Mouse (Mus musculus) yolk sac, embryonic 10.5 days (tissue): ENCODE data around the gene Rwdd4a.

Source experiments
- DNase-seq: peaks from one replicate; pipeline ENCODE4 v3.0.0-alpha.2; 2017; ENCODE audit warnings: low spot score

The Rwdd4a gene

DNA sequence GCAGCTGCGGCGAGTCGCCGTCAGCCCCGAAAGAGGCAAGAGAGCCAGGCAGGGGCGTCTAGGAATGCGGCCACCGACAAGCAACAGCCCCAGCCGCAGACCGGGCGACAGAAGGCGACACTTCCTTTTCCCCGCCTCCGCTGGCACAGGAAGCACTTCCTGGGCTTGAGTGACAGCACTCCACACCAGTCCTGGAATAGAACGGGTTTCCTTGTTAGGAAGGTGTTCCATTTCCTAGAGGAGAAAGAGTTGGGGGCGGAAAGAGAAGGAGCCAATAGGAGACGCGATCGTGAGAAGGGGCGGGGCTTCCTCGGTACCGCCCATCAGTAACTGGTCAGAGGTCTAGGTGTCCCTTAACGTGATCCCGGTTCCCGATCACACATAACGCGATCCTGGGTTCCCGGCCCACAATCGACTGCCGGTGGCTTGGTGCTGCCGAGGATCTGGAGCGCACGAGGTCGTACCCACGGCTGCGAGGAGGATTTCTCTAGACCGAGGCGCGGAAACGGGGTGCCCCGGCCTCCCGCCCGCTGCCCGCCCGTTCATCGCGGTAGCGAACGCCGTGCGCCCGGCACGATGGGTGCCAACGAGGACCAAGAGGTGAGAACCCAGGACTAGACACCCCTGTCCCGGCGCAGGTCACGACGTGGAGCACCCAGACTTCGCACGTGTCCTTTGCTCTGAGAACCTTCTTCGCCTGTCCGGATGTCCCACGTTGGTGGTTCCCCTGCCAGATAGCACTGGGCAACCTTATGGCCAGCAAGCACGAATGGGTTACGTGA is at the start of gene Rwdd4a, which contains the start of gene Trappc11:
Rwdd4a (plus strand) TSS at position 321 of the 782 bp plus-strand sequence.
Trappc11 (minus strand) TSS at position 127 of the 782 bp plus-strand sequence.
- peak; percentile 96 for DNase-seq

DNA sequence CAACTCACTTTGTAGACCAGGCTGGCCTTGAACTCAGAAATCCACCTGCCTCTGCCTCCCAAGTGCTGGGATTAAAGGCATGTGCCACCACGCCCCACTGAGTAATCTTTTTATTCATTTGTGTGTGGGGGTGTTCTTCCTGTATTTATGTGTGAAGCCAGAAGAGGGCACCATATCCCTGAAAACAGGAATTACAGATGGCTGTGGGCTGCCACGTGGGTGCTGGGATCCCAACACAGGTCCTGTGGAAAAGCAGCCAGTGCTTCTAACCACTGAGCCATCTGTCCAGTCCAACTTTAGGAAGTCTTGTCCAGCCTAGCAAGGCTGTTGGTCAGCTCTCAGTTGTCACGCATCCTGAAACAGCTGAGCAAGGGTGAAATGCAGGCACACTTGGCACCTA is 46.2 kb upstream of the Rwdd4a start:
- no peak for DNase-seq

DNA sequence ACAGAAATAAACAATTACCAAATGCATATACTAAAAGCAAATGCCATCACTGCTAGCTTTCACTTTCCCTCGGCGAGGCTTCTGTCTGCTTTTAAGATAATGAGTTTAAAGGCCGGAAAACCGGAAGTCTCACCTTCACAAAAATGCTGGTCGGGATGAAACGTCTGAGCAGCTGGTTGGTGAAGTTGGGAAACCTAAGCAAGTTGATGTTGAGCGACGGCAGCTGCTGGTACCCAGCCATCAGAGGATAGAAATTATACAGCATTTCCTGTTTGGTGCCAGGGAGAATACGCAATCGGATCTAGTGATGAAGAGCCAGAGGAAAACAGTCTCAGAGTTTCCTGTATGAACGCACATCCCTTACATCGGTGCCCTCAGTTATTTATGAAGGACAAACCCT is 40.4 kb upstream of the Rwdd4a start:
- DNase-seq: no peak

DNA sequence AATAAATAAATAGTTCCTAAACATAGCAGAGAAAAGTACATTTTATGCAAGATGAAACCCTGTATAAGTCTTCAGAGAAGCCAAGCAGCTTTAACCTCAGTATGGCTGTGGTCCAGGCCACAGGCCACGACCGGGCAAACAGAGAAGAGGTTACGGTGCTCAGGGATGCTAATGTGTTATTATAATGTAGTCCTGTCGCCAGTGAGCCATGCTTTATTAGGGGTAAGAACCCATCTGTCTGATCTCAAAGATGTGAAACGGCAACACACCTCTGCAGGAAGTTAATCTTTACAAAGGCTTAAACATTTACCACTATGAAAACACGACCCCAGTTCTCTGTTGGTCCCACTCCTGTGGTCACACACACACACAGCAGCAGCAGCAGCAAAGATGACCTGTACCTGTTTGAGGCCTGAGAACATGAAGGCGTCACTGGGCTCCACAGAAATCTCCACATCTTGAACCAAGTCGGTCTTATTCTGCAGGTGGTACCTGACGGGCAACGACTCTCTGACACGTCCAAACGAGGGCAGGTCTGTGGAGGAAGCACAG is 38.8 kb upstream of the Rwdd4a start:
- peak; percentile 44 for DNase-seq

DNA sequence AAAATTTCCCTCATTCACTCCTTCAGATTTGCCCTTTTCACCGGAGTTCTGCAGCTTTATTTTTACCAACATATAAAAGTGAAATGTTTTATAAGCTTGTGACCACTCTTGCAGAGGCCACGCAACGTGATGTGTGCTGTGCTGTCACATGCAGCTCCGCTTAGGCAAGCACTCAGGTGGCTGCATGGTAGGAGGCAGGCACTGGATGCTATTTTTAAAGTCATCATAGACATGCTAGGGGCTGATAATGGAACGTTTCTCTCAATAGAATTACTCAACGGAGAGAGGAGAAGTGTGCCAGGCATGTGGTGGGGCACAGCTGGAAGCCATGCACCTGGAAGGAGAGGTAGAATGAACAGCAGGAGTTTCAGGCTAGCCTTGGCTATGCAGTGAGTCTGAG is 38.0 kb upstream of the Rwdd4a start:
- no peak for DNase-seq

DNA sequence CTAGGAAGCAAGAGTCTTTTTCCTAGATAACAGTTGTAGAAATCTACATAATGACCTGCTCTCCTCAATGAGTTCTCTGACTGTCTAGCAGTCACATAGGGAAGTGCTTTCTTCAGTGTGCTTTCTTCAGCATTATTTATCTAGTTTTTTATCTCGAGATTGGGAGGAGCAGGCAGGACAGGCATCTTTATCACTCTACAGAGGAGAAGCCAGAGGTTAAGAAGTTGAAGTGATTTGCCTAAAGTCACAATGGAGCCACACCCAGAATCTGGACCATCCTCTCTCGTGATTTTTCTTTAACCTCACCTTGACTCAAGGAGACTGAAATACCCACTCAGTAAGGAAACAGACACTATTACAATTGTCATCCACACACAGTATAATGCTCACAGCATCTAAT is 31.5 kb upstream of the Rwdd4a start:
- DNase-seq: no peak

DNA sequence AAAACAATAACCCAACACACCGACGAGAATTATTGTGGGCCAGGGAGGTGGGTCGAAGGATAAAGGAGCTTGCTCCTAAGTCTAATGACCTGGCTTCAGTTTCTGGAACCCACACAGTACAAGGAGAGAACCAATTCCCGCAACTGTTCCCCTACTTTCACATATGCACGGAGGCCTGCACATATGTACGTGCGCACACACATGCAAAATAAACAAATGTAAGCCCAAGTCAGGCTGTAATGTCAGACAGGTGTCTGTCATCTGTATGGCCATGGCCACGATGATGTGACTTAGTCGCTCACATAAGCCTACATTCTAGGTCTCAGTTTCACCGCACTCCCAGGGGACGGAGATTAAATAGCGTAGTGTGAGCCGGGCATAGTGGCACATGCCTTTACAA is 30.9 kb upstream of the Rwdd4a start:
- no peak for DNase-seq

DNA sequence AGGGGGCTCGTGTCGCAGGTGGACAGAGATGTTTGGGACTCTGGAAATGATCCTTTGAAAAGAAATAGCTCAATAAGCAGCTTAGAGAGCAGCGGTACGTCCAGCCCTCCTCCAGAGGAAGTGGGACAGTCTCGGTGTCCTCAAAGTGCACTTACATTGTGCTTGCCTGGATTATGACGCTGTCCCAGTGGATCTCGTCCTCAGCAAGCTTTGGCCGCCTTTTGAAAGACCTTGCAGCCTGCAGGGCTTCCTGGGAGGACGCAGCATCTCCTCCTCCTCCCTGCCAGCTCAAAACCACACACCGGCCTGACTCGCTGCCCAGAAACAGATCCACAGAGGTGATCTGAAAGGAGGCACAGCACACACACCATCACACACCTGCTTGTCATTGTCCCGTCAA is 28.0 kb upstream of the Rwdd4a start:
- no peak for DNase-seq

DNA sequence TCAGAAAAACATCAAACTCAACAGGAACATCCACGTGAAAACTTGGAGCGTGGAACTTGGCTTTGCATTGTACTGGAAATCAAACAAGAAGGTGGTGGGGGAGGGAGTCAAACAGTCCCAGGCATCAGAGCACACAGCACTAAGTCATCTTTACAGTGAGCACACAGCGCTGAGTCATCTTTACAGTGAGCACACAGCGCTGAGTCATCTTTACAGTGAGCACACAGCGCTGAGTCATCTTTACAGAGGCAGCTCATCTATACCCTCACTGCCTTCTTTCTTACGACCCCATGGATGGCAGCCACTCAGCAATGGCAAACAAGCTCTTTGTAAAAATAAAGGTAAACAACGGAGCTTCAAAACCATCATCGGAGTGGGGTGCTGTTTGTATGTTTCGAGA is 22.5 kb upstream of the Rwdd4a start:
- no peak for DNase-seq

DNA sequence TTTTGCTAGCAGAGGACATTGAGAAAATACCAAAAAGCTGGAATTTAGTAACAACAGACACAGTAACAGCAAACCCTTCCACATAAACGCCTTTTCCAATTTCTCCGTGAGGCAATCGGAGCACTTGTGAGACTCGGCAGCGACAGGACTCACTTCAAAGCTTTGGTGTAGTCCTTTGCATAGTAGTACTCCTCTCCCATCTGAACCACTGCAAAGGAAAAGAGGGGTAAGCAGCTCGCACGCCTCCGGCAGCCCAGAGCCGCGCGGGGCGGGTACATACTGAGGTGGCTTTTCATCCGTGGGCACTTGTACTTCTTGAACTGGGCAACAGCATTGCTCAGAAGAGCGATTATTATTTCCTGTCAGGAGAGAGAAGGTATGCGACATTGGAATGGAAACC is 19.9 kb upstream of the Rwdd4a start:
- DNase-seq: no peak

DNA sequence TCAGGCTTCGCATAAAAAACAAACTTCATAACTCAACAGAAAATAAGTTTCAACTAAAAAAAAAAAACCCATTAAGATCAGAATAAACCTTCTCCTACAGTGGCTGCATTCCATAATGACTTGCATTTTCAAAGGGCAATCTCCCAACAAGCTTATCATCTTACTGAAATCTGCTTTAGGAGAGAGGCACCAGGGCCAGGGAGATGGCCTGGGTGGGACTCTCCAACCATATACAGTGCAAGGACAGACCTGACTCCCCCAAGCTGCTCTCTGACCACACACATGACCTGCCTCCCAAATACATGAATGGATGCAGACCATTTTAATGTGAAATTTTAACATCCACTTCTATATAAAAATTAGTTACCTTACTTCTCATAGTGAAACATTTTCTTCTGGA is 5.4 kb upstream of the Rwdd4a start:
- DNase-seq: no peak

DNA sequence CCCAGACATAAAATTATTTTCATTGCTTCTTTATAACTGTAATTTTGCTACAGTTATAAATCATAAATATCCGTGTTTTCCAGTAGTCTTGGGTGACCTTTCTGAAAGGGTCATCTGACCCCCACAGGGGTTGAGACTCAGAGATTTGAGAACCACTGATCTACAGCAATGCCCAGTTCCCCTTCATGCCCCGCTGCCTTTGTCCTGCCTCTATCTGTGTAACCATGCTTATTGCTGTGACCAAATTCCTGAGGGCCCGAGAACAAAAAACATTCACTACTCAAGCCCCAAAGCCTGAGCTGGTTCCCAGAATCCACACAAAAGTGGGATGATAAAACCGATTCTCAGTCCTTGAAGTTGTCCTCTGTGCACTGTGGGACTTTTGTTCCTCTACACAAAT is 4.9 kb downstream of the Rwdd4a start:
- DNase-seq: no peak

DNA sequence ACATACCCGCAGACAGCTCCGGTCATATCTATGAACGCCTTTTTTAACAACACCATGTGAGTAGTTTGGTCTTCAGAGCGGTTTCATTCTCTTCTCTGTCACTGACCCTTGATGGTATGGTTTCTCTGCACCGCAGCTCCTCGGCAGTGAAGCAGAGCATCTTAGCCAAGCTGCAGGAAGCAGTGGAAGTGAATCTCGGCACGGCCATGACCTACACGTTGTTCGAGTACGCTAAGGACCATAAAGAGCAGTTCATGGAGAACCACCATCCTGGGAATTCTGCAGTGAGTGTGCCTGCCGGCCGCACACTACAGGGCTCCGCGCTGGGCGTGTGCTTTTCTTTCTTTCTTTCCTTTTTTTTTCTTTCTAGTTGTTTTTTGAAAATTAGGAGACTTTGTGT is 9.3 kb downstream of the Rwdd4a start:
- no peak for DNase-seq

DNA sequence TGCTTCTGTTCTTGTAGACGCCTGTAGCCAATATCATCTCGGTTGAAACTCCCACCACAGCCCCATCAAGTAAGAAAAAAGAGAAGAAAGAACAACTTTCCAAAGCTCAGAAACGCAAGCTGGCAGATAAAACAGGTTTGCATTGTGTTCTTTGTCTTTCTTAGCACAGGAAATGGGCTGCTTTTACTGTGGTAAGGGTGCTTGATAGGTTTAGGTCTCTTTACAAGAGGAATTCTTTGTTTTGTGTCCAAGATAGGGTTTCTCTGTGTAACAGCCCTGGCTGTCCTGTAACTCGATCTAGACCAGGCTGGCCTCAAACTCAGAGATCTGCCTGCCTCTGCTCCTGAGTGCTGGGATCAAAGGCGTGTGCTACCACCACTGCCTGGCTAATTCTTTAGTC is 10.6 kb downstream of the Rwdd4a start:
- no peak for DNase-seq

DNA sequence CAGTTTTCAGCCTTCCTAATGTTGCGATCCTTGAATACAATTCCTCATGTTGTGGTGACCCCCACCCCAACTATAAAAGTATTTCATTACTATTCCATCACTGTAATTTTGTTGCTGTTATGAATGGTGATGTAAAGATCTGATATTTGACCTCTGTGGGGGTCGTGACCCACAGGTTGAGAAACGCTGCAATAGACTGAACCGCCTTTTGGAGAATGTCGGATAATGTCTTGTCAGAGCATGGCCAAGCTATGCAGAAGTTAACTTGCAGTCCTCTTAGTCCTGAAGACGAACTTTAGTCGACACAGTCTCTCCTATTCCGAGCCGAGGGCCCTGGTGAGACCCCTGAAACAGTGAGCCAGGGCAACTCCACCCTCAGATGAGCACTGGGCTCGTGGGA is 13.6 kb downstream of the Rwdd4a start:
- no peak for DNase-seq

DNA sequence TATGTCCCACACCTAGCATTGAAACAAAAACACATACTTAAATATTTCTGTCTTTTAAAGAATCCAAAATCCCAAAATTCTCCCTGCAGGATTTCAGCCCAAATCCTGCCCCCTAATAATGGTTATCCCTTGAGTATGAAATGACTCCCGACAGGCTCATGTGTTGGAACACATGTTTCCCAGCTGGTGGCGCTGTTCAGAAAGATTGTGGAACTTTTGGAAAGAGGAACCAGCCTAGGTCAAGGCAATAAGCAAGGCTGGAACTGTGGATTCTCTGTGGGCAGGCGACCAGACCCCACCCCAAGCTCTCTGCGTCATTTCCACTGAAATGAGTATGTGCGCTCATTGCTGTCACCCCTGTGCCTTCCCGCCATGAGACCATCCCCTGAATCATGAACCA is 20.1 kb downstream of the Rwdd4a start:
- no peak for DNase-seq

DNA sequence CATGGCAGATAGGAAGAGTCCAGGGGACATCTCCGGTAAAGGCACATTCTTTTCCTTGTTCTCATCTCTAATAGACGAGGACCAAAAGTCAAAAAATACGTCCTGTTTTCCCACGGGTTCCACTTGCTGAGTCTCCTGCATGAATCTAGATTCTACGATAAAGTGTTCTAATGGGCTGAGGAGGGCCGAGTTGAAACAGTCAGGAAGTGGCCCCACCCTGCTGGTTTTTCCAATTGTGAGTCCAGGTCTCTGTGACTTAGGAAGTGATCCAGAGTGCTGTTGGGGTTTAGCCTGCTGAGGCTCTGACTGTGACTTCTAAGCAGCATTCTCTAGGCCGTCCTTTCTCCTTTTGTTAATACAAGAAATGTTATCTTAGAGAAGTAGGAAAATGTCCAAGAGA is 23.0 kb downstream of the Rwdd4a start:
- no peak for DNase-seq

DNA sequence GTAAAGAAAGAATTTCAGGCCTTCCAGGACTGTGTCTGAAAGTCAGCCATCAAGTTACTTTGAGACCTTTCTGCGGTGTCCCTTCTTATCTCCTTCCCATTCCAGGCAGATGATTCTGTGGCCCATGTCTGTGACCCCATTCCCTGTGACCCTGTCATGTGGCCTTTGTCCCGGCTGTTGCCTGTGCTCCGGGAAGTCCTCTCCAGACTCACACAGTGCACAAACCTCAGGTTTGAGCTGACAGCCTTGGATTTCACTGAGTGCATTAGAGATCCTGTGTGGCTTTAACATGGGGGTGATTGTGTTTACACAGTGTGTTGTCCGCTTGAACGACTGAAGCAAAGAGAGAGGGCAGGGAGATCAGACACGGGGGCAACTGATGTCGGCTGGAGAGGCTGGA is 24.8 kb downstream of the Rwdd4a start:
- peak; percentile 74 for DNase-seq

DNA sequence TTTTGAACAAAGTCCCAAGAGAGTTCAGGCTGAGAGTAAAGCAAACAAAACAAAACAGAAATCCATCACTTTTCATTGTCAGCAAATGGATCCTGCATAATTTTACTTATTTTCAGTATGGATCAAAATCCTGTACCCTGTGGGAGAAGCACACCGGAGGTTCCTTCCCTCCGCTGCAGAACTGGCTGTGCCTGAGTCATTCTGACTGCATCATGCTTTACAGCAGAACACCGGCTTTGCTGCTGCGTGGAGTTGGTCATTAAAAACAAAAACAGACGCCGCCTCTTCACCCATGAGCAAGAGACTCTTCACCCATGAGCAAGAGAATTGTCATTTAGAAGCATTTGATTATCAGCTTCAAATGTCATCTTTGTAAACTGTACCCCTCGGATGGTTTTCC is 27.3 kb downstream of the Rwdd4a start:
- no peak for DNase-seq

DNA sequence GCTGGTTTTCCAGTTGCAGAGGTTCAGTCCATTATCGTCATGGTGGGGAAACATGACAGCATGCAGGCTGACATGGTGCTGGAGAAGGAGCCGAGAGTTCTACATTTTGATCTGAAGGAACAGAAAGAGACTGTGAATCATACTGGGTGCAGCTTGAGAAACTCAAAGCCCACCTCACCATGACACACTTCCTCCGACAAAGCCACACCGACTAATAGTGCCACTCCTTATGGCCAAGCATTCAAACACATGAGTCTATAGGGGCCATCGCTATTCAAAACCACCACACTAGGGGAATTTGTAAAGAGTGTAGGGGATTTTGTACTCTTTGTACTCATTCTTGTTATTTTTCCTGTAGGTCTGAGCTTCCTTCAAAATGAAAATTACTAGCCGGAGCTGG is 33.1 kb downstream of the Rwdd4a start:
- no peak for DNase-seq

DNA sequence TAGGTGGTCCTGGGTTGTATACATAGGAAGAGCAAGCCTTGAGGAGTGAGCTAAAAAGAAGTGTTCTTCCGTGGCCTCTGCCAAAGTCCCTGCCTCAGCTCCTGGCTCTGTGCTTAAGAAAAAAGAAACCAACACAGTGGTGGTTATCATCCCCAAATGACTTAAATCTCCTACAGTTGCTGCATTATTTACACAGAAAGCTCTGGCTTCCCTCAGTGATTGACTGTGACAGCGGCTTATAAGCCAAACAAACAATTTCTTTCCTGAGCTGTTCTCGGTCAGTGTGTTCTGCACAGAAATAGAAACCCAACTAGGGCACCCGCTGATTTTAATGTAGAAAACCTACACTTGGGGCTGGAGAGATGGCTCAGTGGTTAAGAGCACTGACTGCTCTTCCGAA is 34.6 kb downstream of the Rwdd4a start:
- DNase-seq: no peak

DNA sequence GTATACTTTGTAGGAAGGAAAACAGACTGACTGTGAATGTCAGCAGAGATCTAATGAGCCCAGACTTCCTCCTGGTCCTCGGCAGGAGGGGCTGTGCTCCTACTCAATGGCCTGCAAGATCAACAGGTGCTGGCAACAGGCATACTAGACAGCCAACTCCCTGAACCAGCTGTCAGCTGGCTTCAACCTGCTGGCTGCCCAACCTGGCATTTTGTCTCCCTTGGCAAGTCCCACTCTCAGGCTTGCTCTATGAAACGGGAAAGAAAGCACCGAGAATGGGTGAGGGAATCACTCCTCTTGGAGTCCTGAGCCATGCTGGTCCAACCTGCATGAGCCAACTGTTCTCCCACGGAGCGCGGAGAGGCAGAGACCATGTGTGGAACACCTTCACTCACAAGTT is 36.7 kb downstream of the Rwdd4a start:
- DNase-seq: no peak

DNA sequence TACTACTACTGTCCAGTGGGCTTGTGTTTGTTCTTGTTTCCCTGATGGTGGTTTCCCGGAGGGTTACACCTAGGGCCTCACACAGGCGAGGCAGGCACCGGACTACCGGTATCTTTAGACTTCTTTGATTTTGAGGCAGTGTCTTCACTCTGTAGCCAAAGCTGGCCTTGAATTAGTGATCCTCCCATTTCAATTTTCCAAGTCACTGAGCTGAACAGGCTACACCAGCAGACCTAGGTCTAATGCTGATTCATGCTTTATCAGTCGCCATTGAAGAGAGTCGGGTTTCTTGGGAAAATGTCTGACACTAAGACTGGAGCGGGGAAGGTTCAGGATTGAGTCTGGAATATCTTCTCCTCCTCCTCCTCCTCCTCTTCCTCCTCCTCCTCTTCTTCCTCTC is 40.0 kb downstream of the Rwdd4a start:
- DNase-seq: no peak

DNA sequence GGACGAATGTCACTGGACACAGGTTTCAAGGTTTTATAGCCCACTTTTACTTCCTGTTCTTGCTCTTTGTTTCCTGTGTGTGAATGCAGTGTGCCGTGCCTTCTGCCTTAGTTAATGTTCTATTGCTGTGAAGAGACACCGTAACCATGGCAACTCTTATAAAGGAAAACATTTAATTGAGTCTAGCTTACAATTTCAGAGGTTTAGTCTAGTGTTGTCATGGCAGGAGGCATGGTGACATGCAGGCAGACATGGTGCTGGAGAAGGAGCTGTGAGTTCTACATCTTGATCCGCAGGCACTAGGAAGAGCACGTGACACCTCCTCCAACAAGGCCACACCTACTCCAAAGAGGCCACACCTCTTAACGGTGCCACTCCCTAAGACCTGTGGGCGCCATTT is 48.0 kb downstream of the Rwdd4a start:
- no peak for DNase-seq
